Mouse (Mus musculus) left cerebral cortex, postnatal 14 days (tissue): ENCODE results near the gene Ano10. TPM values are rescaled to one million over a fixed set of nuclear protein-coding genes. Genes with fewer than 3 reads are reported as not detected.
"Not testable (repeated sequence)": the region's sequence is repeated elsewhere in the genome, so short reads cannot be mapped to it uniquely, and the experiment has no call there.

Source experiments
- DNase-seq, 2 experiments: peaks; one replicate each; pipeline ENCODE4 v3.0.0; 2021 to 2022; ENCODE audit warnings: low spot score in 2 of 2, mixed read lengths in 1 of 2
- intact Hi-C: fragments of 180-260 bp; cut with DNase I; formaldehyde crosslinking; loops from one replicate; pipeline ENCODE4 v1.15.1; 2025
- long read RNA-seq, 2 experiments: library from polyadenylated mRNA; stranded (forward); transcript quantifications; one replicate each; pipeline ENCODE4 v2.0.0; 2021
- total RNA-seq, 2 experiments: library from RNA; stranded (reverse); gene quantifications; 2 replicates each; pipeline ENCODE4 v1.2.3; 2021

Gene Ano10
- total RNA-seq: 10 to 100 TPM; 28.5 to 34.2 TPM
- long read RNA-seq, experiment 1, transcript Ano10-201 (13 exons, 2,653 nt): major isoform, 27 of 36 reads
- long read RNA-seq, experiment 1, partial matches to known transcripts: 2 of 36 reads
- long read RNA-seq, experiment 1, other reads (novel, unspliced or antisense): 7 of 36 reads
- long read RNA-seq, experiment 2, transcript Ano10-201 (13 exons, 2,653 nt): major isoform, 26 of 38 reads
- long read RNA-seq, experiment 2, partial matches to known transcripts: 1 of 38 reads
- long read RNA-seq, experiment 2, other reads (novel, unspliced or antisense): 11 of 38 reads

DNA sequence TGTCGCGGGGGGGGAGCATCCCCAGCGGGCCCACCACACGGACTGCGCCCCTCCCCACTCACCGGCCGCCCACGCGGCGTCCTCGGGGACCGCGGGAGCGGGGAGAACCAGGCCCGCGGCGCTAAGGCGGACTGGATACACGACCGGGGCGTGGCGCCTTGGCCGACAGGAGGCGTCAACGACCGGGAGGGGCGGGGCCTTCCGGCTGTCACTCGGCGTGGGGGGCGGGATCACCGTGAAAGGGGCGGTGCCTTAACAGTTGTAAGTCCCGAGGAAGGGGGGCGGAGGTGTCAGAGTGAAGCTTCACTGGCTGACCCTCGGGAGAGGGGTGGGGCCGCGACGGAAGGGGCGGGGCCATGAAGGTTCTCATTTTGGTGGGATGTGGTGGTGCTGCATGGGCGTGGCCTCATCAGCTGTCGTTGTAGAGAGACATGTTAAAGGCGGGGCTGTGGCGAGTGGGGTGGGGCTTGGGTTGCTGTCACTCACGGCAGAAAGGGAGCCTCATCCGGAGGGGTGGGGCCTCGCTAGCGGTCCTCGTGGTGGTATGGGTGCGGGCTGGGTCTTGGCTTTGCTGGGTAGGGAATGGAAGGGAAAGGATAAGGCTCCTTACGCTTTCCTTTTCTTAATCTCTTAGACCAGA lies at the start of gene Ano10:
Ano10 (minus strand) TSS at position 182 of the 640 bp plus-strand sequence.
- DNase-seq: peak; percentile 96 to 98
- intact Hi-C loops: no loop called here

GRCm38 (mm10) chr9:122343399-122343798 lies 49.2 kb upstream of the Ano10 start:
- intact Hi-C loops: no loop called here
- no peak for DNase-seq

DNA sequence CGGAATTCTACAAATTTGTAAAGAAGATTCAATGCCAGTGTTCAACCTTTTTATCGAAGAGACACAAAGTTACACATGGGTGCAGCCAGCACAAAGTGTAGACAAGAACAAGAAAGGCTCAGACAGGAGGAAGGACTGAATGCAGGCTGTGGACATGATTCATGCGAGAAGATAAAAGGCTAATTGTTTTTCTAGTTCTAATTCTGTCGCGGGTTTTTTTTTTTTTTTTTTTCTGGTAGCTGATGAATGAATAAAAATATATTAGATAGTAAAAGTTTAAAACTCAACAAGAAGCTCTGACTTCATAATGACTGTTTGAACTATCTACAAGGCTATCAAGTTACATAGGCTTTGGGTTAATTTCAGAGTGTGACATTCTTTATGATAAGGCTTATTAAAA lies 45.7 kb upstream of the Ano10 start:
- intact Hi-C loops: no loop called here
- no peak for DNase-seq

- intact Hi-C loops: no loop called here
- DNase-seq: no peak
Observed at GRCm38 (mm10) chr9:122337510-122337931, 43.3 kb upstream of the Ano10 start.

DNA sequence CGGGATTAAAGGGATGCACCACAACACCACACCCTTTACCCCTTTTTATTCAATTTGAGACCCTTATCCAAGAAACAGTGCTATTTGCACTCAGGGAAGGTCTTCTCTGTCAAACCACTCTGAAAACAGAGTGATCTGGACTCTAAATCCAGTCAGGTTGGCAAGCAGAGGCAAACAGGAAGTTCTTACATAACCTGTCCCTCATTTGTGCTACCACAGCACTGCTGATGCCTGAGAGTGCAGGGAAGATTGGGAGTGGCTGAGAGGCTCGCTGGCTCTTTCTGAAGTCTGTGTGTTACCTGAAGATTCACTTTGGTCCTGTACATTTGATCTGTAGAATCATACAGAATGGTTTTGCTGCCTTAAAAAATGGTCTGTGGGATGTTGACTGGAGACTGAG lies 42.5 kb upstream of the Ano10 start:
- DNase-seq: no peak
- intact Hi-C loops: no loop called here

DNA sequence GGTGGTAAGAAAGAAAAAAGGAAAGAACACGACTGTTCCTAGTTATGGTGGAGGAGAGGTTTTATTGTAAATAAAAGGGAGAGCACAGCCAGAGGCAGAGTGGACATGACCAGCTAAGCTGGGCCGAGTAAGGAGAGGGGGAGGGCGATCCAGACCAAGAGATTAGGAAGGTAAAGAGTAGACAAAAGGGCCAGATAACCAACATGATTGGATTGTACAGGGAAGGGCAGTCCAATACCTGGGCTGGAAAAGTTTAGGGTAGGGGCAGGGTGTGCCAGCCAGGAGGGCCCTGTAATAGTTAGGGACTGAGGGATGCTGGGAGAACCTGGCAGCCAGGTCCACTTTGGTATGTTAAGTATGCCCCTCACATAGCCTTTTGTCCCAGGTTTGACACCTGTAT lies 34.0 kb upstream of the Ano10 start:
- DNase-seq: no peak
- intact Hi-C loops: no loop called here

DNA sequence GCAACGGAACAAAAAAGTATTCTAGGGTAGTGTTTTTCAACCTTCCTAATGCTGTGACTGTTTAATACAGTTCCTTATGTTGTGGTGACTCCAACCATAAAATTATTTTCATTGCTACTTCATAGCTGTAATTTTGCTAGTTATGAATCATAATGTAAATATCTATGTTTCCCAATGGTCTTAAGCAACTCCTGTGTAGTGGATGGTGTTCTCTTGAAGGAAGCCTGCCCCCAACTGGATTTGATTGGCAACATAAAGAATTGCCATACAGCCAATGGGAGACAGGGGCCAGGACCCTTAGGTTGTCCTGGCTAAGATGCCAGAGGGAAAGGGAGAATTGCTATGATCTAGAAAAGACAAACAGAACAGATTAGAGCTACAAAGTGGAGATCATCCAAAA lies 31.8 kb upstream of the Ano10 start:
- intact Hi-C loops: no loop called here

DNA sequence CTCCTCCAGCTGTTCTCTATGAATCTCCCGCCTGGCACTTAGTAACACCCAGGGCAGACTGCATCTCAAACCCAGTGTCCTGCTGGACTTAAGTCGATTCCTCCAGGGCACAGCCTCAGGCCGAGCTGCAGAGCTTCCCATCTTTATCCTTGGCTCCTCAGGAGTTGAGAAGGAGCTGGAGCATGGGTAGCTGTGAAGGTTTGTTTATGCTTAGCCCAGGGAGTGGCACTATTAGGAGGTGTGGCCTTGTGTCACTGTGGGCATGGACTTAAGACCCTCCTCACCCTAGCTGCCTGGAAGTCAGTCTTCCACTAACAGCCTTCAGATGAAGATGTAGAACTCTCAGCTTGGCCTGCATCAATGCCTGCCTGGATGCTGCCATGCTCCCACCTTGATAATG lies 28.1 kb upstream of the Ano10 start:
- intact Hi-C loops: no loop called here
- DNase-seq: no peak

More for the DNA sequence above, 31.8 kb upstream of the Ano10 start:
- no peak for DNase-seq

- intact Hi-C loops: no loop called here
- DNase-seq: no peak
Observed at GRCm38 (mm10) chr9:122320626-122321025, 26.4 kb upstream of the Ano10 start.

DNA sequence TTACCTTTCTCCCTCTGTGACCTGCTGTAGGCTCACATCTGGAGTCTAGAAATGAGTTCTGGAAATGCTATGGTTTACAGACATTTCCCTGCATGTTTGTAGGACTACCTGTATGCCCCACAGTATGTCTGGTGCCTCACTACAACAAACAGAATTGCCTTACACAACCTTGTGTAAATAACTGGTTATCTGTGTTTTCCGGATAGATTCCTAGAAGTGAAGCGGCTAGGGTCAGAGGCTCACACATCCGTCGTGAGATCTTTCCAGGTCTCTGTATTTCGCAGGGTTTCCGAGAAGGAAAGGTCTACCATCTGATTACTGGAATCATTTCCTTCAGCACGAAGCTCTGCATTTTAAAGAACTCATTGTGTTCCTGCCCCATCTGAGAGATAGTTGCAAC lies 22.3 kb upstream of the Ano10 start:
- no peak for DNase-seq
- intact Hi-C loops: loop anchor here (10.0 kb wide), 1 partner anchor 302 kb away; no protein-coding TSS in a partner anchor

DNA sequence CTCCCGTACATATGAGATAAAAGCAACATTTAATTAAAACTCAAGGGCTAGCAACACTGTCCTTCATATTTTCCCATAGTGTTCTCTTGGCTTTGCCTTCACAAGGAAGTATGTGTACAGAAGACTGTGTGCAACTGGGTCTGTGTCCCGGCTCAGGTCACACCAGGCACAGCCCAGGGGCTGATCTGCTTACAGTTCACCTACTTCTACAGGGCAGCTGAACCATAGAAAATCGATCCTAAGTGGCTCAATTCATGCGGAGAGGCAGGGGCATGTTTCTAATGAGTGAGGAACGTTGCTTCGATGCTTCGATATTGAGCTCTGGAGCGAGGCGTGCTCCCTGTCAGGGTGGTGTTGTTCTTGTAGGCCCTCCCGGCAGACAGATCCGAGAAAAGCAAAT lies 21.3 kb upstream of the Ano10 start:
- intact Hi-C loops: loop anchor here (10.0 kb wide), 1 partner anchor 301 kb away; no protein-coding TSS in a partner anchor

GRCm38 (mm10) chr9:122314942-122315341 lies 20.7 kb upstream of the Ano10 start:
- intact Hi-C loops: loop anchor here (10.0 kb wide), 1 partner anchor 300 kb away; no protein-coding TSS in a partner anchor
- no peak for DNase-seq

More for the DNA sequence above, 21.3 kb upstream of the Ano10 start:
- no peak for DNase-seq

DNA sequence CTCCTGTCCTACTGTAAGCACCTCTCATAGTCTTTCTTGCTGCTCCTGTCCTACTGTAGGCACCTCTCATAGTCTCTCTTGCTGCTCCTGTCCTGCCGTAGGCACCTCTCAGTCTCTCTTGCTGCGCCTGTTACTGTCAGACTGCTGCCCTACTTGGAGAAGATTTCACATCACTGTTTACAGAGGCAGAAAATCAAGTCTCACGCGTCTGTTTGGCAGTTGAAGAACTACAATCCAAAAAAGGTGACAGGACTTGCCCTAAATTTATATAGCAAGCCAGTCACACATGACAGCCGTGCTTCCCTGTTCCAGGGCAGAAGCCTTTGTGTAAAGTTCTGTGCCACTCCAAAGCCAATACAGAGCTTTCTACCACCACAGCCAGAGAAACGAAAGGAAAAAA lies 20.2 kb upstream of the Ano10 start:
- DNase-seq: no peak
- intact Hi-C loops: loop anchor here (10.0 kb wide), 1 partner anchor 300 kb away; no protein-coding TSS in a partner anchor

DNA sequence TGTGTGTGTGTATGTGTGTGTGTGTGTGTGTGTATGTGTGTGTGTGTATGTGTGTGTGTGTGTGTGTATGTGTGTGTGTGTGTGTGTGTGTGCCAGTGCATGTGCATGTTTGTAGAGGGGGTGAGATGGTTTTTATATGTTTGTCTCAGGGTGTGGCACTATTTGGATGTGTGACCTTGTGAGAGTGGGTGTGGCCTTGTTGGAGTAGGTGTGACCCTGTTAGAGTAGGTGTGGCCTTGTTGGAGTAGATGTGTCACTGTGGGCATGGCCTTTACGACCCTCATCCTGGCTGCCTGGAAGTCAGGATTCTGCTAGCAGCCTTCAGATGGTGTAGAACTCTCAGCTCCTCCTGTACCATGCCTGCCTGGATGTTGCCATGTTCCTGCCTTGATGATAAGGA lies 18.9 kb upstream of the Ano10 start:
- DNase-seq: not testable (repeated sequence)
- intact Hi-C loops: loop anchor here (10.0 kb wide), 1 partner anchor 298 kb away; no protein-coding TSS in a partner anchor

- intact Hi-C loops: loop anchor here (10.0 kb wide), 1 partner anchor 298 kb away; no protein-coding TSS in a partner anchor
- DNase-seq: no peak
Observed at GRCm38 (mm10) chr9:122312296-122312990, 18.2 kb upstream of the Ano10 start.

DNA sequence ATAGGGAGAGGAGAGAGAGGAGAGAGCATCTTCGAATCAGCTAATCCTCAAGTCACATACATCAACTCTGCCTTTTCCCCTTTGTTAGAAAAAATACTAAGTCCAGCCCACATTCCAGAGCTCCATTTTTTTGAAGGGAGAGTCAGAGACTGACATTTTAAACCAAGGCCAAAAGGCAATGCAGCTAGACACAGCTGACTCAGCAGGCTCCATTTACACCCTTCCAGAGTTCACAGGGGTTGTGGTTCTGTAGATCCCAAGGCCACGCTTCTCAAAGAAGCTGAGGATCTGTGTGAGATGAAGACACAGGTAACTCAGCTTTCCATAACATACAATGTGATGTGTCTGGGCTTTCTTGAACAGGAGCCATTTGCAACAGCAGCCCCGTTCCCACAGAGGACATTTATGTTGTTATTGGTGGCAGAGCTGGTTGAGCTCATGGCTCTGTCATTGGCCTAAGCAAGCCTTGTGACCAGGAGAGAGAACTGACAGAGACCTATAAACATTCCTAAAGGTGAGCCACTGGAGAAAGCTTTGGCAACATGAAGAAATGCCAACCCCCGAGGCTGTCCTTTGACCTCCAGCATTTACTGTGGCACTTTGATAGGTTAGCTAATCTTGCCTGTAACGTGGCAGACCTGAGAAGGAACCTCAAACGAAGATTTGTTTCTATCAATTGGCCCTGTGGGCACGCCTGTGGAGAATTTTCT lies 17.0 kb upstream of the Ano10 start:
- intact Hi-C loops: loop anchor here (10.0 kb wide), 1 partner anchor 296 kb away; no protein-coding TSS in a partner anchor
- no peak for DNase-seq

DNA sequence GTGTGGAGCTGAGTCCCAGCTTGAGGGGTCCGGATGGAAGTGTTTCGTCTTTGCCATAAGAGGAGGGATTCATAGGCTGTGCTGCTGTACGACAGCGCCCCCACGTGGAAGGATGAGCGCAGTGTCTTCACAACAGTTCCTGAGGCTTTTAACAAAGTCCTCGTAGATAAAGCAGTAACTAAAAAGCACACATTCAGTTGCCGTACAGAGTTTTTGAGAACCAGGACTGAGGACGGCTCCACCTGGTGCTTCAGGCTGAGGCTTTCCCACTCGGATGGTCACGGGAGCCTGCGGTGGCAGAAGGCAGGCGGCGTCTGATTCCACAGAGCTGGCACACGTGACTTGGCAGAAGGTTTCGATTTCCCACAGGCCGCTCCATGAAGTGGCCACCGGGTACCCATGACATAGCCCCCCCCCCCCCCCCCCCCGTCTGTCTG lies 16.4 kb upstream of the Ano10 start:
- intact Hi-C loops: loop anchor here (1.0 to 10.0 kb wide), 2 partner anchors 62 to 296 kb away; no protein-coding TSS in a partner anchor
- DNase-seq: peak; percentile 84 to 88

DNA sequence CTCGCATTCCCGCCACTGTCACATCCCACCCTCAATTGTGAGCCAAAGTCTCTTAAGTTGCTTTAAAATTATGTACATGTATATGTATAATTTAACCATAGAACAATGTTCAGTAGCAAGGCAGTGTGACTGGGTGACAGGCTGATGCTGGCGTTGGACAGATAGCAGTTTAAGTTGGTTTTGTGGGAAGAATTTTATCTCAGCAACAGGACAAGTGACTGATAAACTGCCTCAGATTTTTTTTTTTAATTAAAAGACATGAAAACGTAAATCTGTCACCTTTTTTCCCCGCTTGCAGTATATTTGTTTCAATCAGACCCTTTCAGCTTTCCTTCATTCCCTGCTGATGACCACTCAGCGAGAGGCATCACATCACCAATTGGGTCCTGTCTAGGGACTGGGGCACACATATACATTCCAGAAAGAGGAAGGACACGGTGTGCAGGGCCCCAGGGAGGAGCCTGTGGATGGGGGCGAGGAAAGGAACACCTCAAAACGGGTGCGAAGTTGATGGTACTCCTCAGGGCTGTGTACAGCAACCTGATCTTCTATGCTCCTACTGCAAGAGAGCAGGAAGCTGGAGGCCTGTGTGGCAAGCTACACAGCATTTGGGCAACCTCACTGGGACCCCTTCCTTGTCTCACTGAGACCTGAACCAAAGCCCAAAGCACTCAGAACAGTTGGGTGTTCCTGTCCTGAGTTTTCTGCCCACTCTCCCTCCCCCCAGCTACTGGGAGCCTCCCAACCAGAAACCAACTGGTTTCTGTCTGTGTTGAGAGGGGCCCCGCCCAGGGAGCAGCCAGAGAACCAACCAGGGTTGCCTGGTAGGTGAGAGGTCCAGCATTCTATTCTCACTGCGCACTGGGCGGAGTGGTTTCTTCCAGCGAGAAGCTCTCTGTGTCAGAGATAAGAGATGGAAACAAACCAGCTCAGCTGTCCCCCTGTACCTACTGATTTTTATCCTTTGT lies 15.1 kb upstream of the Ano10 start:
- intact Hi-C loops: loop anchor here (5.0 kb wide), 1 partner anchor 37 kb away; no protein-coding TSS in a partner anchor
- DNase-seq: no peak
